Mouse (Mus musculus) CD8-positive naive resting alpha-beta T cell, adult 57 days (primary cell): ENCODE measurements around the gene H2al2c. TPM values are rescaled to one million over a fixed set of nuclear protein-coding genes. Genes with fewer than 3 reads are reported as not detected.

Source experiments
- total RNA-seq: library from RNA; stranded (reverse); gene quantifications from one replicate; pipeline ENCODE4 v1.2.4, GENCODE M21; 2023

The H2al2c gene
- total RNA-seq = not detected

DNA sequence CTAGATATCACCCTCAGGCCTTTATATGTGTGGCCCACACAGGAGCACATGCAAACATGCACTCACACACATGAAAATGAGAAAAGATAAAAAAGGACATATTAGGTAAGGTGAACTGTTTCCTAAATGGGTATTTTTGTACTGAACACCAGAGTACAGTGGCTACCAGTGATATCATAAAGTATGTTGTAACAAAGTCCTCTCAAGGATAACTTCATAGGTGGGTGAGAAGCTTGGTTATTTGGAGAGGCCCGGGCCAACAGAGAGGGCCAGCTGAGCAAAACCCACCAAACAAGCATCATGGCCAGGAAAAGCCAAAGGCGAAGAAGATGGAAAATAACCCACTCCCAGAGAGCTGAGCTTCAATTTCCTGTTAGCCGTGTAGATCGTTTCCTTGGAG lies at the start of gene H2al2c:
Gene H2al2c (plus strand): TSS at position 301 of the 400 bp plus-strand sequence.

Other genes with a start within 250 kb of the H2al2c start
- not detected for gene Sry, start 64.6 kb downstream of the H2al2c start, total RNA-seq
- not detected for gene H2al2b, start 121.6 kb downstream of the H2al2c start, total RNA-seq
- not detected for gene Gm4064, start 197.1 kb downstream of the H2al2c start, total RNA-seq
- gene Rbmy, start 231.6 kb downstream of the H2al2c start, total RNA-seq = not detected
- gene Gm10256, start 231.6 kb downstream of the H2al2c start, total RNA-seq = not detected